Mouse (Mus musculus) c-Kit-positive CD71-positive TER-119-positive erythroid progenitor cells, embryonic 14.5 days (primary cell): ENCODE measurements at regions not wholly inside any gene's neighbourhood (a gene's known extent, or its start where the extent isn't known, plus 50 kb on each side); places are given as distances from the start of the nearest gene placed in this dataset.

ENCODE experiments used
- DNase-seq: peaks from one replicate; pipeline ENCODE4 v3.0.0-alpha.2; 2013; ENCODE audit warnings: low spot score

GRCm38 (mm10) chr10:97061961-97062360 lies 417.4 kb upstream of the Dcn start:
- DNase-seq: no peak

- DNase-seq: no peak
Measured at GRCm38 (mm10) chr10:97064546-97064945, 414.9 kb upstream of the Dcn start.

- no peak for DNase-seq
Measured at GRCm38 (mm10) chr10:97078022-97078473, 401.4 kb upstream of the Dcn start.

- no peak for DNase-seq
Measured at GRCm38 (mm10) chr10:97079575-97079974, 399.8 kb upstream of the Dcn start.

GRCm38 (mm10) chr10:97087286-97087685 lies 392.1 kb upstream of the Dcn start:
- DNase-seq: no peak

- DNase-seq: no peak
Measured at GRCm38 (mm10) chr10:97090254-97090653, 389.2 kb upstream of the Dcn start.

GRCm38 (mm10) chr10:97093886-97094285 lies 385.5 kb upstream of the Dcn start:
- no peak for DNase-seq

- DNase-seq: no peak
Measured at GRCm38 (mm10) chr10:97114501-97114900, 364.9 kb upstream of the Dcn start.

- DNase-seq: no peak
Measured at GRCm38 (mm10) chr10:97122693-97123092, 356.7 kb upstream of the Dcn start.

GRCm38 (mm10) chr10:97141561-97141960 lies 337.8 kb upstream of the Dcn start:
- DNase-seq: no peak

- DNase-seq: no peak
Measured at GRCm38 (mm10) chr10:97158561-97159395, 320.6 kb upstream of the Dcn start.

GRCm38 (mm10) chr10:97159396-97159760 lies 320.0 kb upstream of the Dcn start:
- no peak for DNase-seq

GRCm38 (mm10) chr10:97159831-97160575 lies 319.4 kb upstream of the Dcn start:
- DNase-seq: no peak

GRCm38 (mm10) chr10:97160892-97161291 lies 318.5 kb upstream of the Dcn start:
- DNase-seq: no peak

GRCm38 (mm10) chr10:97178468-97178867 lies 300.9 kb upstream of the Dcn start:
- DNase-seq: no peak

GRCm38 (mm10) chr10:97189696-97190095 lies 289.7 kb upstream of the Dcn start:
- no peak for DNase-seq

GRCm38 (mm10) chr10:97211238-97211695 lies 268.1 kb upstream of the Dcn start:
- DNase-seq: no peak

GRCm38 (mm10) chr10:97211785-97212398 lies 267.5 kb upstream of the Dcn start:
- no peak for DNase-seq

GRCm38 (mm10) chr10:97219474-97219873 lies 259.9 kb upstream of the Dcn start:
- DNase-seq: no peak

GRCm38 (mm10) chr10:97220431-97220830 lies 259.0 kb upstream of the Dcn start:
- no peak for DNase-seq

- DNase-seq: no peak
Measured at GRCm38 (mm10) chr10:97235631-97236030, 243.8 kb upstream of the Dcn start.

GRCm38 (mm10) chr10:97241476-97241875 lies 237.9 kb upstream of the Dcn start:
- DNase-seq: no peak

GRCm38 (mm10) chr10:97245674-97246073 lies 233.7 kb upstream of the Dcn start:
- no peak for DNase-seq
